Mouse (Mus musculus) liver, embryonic 13.5 days (tissue): ENCODE results near the gene Gprc5c. TPM values are rescaled to one million over a fixed set of nuclear protein-coding genes. Genes with fewer than 3 reads are reported as not detected.

Experiments used
- ATAC-seq: fragments of 200-750 bp; cut with Nextera tagmentation; 2 replicates; pipeline ENCODE4 v1.8.0; 2017; ENCODE audit warnings: low read depth, mild to moderate bottlenecking, moderate number of reproducible peaks, moderate library complexity
- DNase-seq: peaks from one replicate; pipeline ENCODE4 v3.0.0; 2022
- H3K27ac ChIP-seq: fragments of 300-500 bp; sonication (generic); 2 replicates; pipeline ENCODE4 v1.5.1; 2015; ENCODE audit warnings: moderate library complexity, mild to moderate bottlenecking, inconsistent platforms
- H3K27me3 ChIP-seq: fragments of 300-500 bp; sonication (generic); 2 replicates; pipeline ENCODE4 v1.6.1; 2015; ENCODE audit warnings: mild to moderate bottlenecking, inconsistent platforms
- H3K36me3 ChIP-seq: fragments of 300-500 bp; sonication (generic); 2 replicates; pipeline ENCODE4 v1.6.1; 2015; ENCODE audit warnings: mild to moderate bottlenecking, inconsistent platforms
- H3K4me1 ChIP-seq: fragments of 300-500 bp; sonication (generic); replicated peaks from 2 replicates; pipeline ENCODE4 v1.6.1; 2015; ENCODE audit warnings: inconsistent platforms
- H3K4me2 ChIP-seq: fragments of 300-500 bp; sonication (generic); 2 replicates; pipeline ENCODE4 v1.6.1; 2015; ENCODE audit warnings: inconsistent platforms, mild to moderate bottlenecking, moderate library complexity
- H3K4me3 ChIP-seq: fragments of 300-500 bp; sonication (generic); replicated peaks from 2 replicates; pipeline ENCODE4 v1.5.1; 2015; ENCODE audit warnings: mild to moderate bottlenecking, inconsistent platforms
- H3K9ac ChIP-seq: fragments of 300-500 bp; sonication (generic); 2 replicates; pipeline ENCODE4 v1.6.1; 2015; ENCODE audit warnings: mild to moderate bottlenecking, inconsistent platforms
- H3K9me3 ChIP-seq: fragments of 300-500 bp; sonication (generic); replicated peaks from 2 replicates; pipeline ENCODE4 v1.6.1; 2016; ENCODE audit warnings: inconsistent platforms
- WGBS: fragments of 180-500 bp; shearing (Covaris S2); methylation state at CpG from one replicate; pipeline ENCODE4 v1.1.7; 2015; ENCODE audit not compliant: insufficient replicate concordance; 5-methylcytosine and 5-hydroxymethylcytosine counted together
- polyA plus RNA-seq: library from polyadenylated mRNA; unstranded; fragments of >200 nt; fragmentation: Nextera tagmentation; extraction: Ambion mirVana; gene quantifications from 2 replicates; pipeline ENCODE4 v1.2.1, GENCODE M21; 2015

The Gprc5c gene
- polyA plus RNA-seq, 1 experiment from 2014 or later = 11.3 TPM

DNA sequence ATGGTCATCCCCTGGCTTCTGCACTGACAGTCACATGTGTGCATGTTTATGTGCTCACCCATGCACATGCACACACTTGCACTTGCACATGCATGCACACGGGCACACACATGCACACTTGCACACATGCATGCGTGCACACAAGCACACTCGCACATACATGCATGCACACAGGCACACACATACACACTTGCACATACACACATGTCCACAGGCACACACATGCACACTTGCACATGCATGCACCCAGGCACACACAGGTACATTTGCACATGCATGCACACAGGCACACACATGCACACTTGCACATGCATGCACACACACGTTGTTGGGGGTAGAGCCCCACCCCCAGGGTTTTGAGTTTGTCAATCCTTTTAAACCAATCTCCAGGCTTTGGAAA lies 34.0 kb upstream of the Gprc5c start:
- Histone ChIP-seq H3K27me3 (no peaks in the 10 kb centered on the region), H3K4me2 (no peak overlapping the region), H3K27ac (no peak overlapping the region), H3K4me1 (peaks cover 5% of the 10 kb centered on the region), H3K4me3 (no peak overlapping the region), H3K36me3 (no peaks in the 10 kb centered on the region), H3K9ac (no peak overlapping the region), H3K9me3 (no peaks in the 10 kb centered on the region)
- no peak for ATAC-seq
- DNase-seq = no peak
- WGBS = 64% methylated on average over 4 of the region's 4 CpGs

DNA sequence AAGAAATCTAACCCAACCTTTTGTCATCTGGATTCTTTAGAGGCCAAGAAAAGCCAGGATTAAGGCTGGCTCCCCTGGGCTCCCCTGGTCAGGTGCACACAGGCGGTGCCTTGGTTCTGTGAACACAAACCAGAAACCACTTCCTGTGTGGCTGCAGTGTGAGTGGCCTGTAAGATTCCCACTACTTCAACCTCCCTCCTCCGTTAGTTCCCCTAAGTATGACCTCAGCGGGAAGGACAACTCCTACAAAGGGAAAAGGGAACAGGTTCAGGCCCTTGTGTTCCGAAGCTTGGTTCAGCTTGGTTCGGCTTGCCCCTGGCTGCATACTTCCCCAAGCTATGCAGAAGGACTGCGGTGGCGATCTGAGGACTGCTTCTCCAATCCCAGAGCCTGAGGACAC lies 32.8 kb upstream of the Gprc5c start:
- WGBS = 46% methylated on average over 7 of the region's 7 CpGs
- DNase-seq = no peak

DNA sequence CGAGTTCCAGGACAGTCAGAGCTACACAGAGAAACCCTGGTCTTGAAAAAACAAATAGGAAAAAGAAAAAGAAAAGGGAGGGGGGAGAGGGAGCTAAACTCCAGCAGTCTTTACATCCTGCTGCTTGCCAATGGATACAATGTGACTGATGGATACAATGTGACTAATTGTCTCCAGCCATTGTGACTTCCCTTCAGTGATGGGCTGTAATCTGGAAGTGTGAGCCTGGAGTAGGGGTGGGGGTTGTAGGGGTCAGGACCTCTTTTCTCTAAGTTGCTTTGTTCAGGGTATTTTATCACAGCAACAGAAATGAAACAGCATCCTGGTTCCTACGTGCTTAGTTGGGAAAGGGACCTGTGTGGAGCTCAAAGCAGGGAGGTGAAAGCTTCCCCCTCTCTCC lies 31.8 kb upstream of the Gprc5c start:
- H3K4me3 ChIP-seq = no peak overlapping the region
- no peak overlapping the region for H3K9ac ChIP-seq
- ATAC-seq (no peak), DNase-seq (no peak)
- WGBS = 53% methylated on average over 2 of the region's 2 CpGs
- peaks cover 7% of the 10 kb centered on the region; the same call in 1 of the 2 replicates for H3K4me1 ChIP-seq
- no peaks in the 10 kb centered on the region for H3K9me3 ChIP-seq
- no peak overlapping the region for H3K4me2 ChIP-seq
- H3K27ac ChIP-seq = no peak overlapping the region; the same call in 1 of the 2 replicates
- H3K36me3 ChIP-seq = no peaks in the 10 kb centered on the region
- H3K27me3 ChIP-seq = 0 out of 2 replicates have a peak, but pooled peaks cover 2% of the 10 kb centered on the region

More for the DNA sequence above, 32.8 kb upstream of the Gprc5c start:
- no peak overlapping the region for H3K27ac ChIP-seq
- H3K36me3 ChIP-seq = no peaks in the 10 kb centered on the region
- H3K4me3 ChIP-seq = no peak overlapping the region
- no peak for ATAC-seq
- no peaks in the 10 kb centered on the region for H3K27me3 ChIP-seq
- no peaks in the 10 kb centered on the region for H3K9me3 ChIP-seq
- H3K9ac ChIP-seq = no peak overlapping the region
- H3K4me1 ChIP-seq = peaks cover 6% of the 10 kb centered on the region; the same call in 1 of the 2 replicates
- no peak overlapping the region for H3K4me2 ChIP-seq

DNA sequence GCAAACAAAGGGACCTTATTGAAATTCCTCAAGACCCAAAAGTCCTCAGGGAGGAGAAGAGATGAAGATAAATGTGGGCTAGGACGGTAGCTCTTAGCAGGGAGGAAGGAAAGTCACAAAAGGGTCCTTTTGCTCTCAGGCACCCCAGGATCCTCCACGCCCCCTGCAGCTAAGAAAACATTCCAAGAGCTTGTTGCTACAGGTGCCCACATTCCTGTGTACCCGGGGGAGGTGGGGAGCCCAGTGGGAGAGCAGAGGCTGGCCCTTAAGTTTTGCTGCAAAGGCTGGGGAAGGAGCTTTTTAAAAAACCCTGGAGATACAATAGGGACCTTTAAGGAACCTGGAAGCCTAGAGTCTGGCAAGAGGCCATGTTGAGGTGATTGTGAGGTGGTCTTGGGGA lies 30.5 kb upstream of the Gprc5c start:
- Histone ChIP-seq H3K9ac (no peak overlapping the region), H3K27me3 (0 out of 2 replicates have a peak, but pooled peaks cover 3% of the 10 kb centered on the region), H3K9me3 (no peaks in the 10 kb centered on the region), H3K4me1 (peaks cover 7% of the 10 kb centered on the region; the same call in 1 of the 2 replicates), H3K4me2 (no peak overlapping the region), H3K4me3 (no peak overlapping the region), H3K27ac (no peak overlapping the region), H3K36me3 (no peaks in the 10 kb centered on the region)
- DNase-seq (no peak), ATAC-seq (no peak)
- 41% methylated on average over 3 of the region's 3 CpGs for WGBS

DNA sequence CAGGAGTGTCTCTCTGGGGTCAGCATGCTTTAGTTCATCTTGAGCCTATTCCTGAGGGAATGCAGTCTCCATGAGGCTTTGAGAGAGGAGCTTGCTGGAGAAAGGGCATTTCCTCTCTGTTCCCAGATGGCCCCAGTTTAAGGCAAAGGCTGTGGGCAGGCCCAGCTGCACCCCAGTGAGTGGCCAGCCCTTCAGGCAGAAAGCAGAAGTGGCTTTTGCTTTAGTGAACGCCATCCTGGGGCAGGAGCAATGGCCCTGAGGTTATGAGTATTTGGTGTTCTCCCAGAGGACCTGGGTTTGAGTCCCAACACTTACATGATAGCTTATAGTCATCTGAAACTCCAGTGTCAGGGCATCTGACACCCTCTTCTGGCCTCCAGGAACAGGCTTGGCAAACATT lies 29.6 kb upstream of the Gprc5c start:
- no peak for DNase-seq
- ATAC-seq = no peak
- WGBS = 25% methylated on average over 1 of the region's 1 CpGs
- Histone ChIP-seq H3K27me3 (0 out of 2 replicates have a peak, but pooled peaks cover 3% of the 10 kb centered on the region), H3K4me2 (no peak overlapping the region), H3K9me3 (no peaks in the 10 kb centered on the region), H3K9ac (no peak overlapping the region), H3K4me1 (peaks cover 10% of the 10 kb centered on the region), H3K36me3 (no peaks in the 10 kb centered on the region), H3K4me3 (no peak overlapping the region), H3K27ac (no peak overlapping the region)

DNA sequence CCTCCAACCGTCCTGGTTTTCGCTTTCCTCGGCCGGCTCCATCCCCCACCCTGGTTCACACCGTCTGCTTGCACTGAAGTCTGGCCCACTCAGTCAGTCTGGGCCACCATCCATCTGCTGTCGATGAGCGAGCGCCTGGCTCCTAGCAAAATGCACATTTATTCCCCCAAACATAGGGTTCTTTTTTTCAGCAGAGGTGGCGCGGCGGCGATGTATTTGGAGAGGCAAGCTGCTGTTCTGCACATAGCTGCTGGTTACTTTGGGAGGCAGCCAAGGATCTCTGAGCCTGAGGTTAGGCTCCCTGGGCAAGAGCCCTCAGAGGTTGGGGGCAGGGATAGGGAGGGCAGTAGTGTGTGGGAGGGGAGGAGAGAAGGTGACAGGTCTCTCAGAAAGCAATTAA lies 28.2 kb upstream of the Gprc5c start:
- no peak overlapping the region for H3K27ac ChIP-seq
- WGBS = 73% methylated on average over 12 of the region's 12 CpGs
- ATAC-seq = no peak

DNA sequence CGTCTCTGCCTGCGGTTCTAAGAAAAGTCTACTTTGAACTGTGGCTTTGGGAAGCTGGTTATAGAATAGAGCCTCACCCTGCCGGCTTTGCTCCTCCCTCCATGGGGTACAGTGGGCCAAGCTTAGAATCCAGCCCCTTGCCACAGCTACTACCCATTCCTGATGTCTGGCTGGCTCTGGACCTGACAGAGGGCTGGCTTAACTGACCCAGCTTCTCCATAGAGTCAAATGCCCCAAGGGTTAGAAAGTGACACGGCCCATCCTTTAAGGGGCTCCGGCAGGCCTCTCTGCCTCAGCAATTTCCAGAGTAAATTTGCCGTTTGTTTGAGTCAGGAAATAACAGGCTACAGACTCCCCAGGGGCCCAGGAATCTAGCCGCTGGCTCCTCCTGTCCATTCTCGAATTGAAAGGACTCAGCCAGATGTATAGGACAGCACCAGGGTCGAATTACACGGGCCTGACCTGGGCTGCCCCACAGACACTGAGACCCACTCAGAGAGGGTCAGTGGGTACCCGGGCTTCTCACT lies 27.7 kb upstream of the Gprc5c start:
- Histone ChIP-seq H3K9me3 (no peaks in the 10 kb centered on the region), H3K36me3 (no peaks in the 10 kb centered on the region), H3K9ac (no peak overlapping the region), H3K4me1 (peaks cover 20% of the 10 kb centered on the region), H3K4me2 (no peak overlapping the region), H3K27me3 (0 out of 2 replicates have a peak, but pooled peaks cover 3% of the 10 kb centered on the region), H3K27ac (no peak overlapping the region), H3K4me3 (no peak overlapping the region)
- DNase-seq (no peak), ATAC-seq (0 out of 2 replicates have a peak, but pooled peaks have one; percentile 10)
- WGBS = 48% methylated on average over 11 of the region's 11 CpGs

More for the DNA sequence above, 28.2 kb upstream of the Gprc5c start:
- H3K4me1 ChIP-seq = peaks cover 20% of the 10 kb centered on the region
- H3K27me3 ChIP-seq = 0 out of 2 replicates have a peak, but pooled peaks cover 3% of the 10 kb centered on the region
- no peaks in the 10 kb centered on the region for H3K36me3 ChIP-seq
- no peaks in the 10 kb centered on the region for H3K9me3 ChIP-seq
- no peak overlapping the region for H3K4me2 ChIP-seq
- no peak overlapping the region for H3K9ac ChIP-seq
- no peak overlapping the region for H3K4me3 ChIP-seq
- no peak for DNase-seq

DNA sequence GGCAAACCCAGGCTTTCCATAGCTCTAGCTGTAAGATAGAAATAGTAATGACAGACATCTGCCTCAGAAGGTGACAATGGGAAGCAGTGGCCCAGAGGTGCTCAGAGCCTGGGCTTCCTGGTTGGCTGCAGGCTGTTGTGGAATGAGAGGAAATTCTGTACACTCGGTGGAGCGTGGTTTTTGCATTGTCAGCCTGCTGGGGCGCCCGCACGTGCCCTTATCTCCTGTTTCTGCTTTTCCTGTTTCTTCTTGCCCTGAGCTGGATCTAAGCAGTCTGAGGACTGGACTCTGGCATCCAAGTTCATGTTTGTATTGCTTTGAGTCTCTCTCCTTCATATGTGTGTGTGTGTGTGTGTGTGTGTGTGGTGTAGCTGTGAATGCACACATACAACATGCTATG lies 24.3 kb upstream of the Gprc5c start:
- 10% methylated on average over 5 of the region's 5 CpGs for WGBS
- DNase-seq (peak; percentile 40), ATAC-seq (peak; percentile 54)
- no peak overlapping the region for H3K4me2 ChIP-seq
- peak overlapping the region; percentile 50; the same call in 1 of the 2 replicates for H3K27ac ChIP-seq
- H3K9ac ChIP-seq = no peak overlapping the region
- no peak overlapping the region for H3K4me3 ChIP-seq
- 0 out of 2 replicates have a peak, but pooled peaks cover 3% of the 10 kb centered on the region for H3K27me3 ChIP-seq
- no peaks in the 10 kb centered on the region for H3K9me3 ChIP-seq
- peaks cover 39% of the 10 kb centered on the region for H3K4me1 ChIP-seq
- no peaks in the 10 kb centered on the region for H3K36me3 ChIP-seq

DNA sequence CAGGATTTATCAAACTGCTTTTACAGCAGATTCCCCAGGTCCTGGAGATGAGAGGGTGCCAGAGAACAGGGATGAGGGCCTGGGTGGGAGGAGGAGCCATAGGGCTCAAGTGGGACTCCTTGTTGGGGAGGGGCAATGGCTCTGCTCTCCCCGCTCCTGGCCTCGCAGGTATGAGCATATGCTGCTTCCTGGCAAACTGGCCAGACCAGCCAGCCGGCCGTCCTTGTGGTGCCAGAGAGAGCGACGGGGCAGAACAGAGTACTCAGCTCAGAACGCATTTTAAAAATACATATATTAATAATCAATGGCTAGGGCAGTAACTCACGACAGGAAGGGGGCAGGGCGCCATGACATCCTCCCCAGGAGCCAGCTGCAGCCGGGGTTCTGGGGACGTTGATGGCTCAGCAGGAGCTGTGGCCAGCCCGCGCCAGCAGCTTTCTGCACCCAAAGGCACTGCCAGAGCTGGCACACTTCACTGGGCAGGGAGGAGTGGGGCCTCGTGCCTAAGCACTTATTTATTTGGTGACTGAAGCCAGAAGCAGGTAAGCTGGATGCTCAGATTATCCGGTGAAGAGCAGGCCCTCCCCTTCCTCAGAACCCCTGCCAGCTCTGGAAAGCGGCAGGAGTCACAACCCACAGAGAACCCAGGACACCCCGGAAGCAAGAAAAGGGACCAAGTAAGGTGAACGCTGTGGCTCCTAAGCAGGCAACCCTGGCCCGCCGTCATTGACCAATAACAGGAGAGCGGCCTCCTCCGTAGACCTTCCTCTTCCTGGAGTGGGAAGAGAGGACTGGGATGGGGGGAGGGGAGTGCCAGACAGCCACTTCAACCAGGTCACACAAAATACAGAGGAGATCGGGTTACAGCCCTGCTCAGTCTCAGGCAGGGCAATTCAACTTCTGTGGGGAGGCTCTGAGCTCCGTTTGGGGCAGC lies 21.2 kb upstream of the Gprc5c start:
- ATAC-seq (peak; percentile 64), DNase-seq (no peak)
- peaks cover 41% of the 10 kb centered on the region for H3K4me1 ChIP-seq
- no peaks in the 10 kb centered on the region for H3K27me3 ChIP-seq
- no peaks in the 10 kb centered on the region for H3K36me3 ChIP-seq
- peak overlapping the region; percentile 59 for H3K27ac ChIP-seq
- no peaks in the 10 kb centered on the region for H3K9me3 ChIP-seq
- WGBS = 14% methylated on average over 24 of the region's 24 CpGs
- H3K9ac ChIP-seq = peak overlapping the region; percentile 59
- H3K4me2 ChIP-seq = peak overlapping the region; percentile 68
- peak overlapping the region; percentile 41 for H3K4me3 ChIP-seq

DNA sequence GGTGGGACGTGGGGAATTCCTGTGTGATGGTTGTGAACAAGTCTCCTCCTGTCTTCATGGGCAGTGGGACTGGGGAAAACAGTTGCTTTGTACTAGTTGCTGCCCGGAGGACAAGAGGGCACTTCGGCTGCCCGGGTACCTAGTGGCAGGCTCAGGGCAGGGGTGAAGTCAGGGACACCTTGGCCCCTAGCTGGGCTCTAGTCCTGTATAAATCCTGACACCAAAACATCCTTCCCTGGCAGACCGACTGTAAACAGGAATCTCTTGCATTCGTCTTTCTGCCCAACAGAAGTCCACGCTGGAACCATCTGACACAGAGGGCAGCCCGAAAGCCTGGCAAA lies 20.5 kb upstream of the Gprc5c start:
- Histone ChIP-seq H3K27ac (peak overlapping the region; percentile 59), H3K4me2 (peak overlapping the region; percentile 68), H3K4me3 (peak overlapping the region; percentile 41; the same call in 1 of the 2 replicates), H3K4me1 (peaks cover 41% of the 10 kb centered on the region), H3K9ac (peak overlapping the region; percentile 59; the same call in 1 of the 2 replicates), H3K27me3 (no peaks in the 10 kb centered on the region), H3K9me3 (no peaks in the 10 kb centered on the region), H3K36me3 (no peaks in the 10 kb centered on the region)
- WGBS = 39% methylated on average over 8 of the region's 8 CpGs
- ATAC-seq = peak; percentile 17
- DNase-seq = no peak

DNA sequence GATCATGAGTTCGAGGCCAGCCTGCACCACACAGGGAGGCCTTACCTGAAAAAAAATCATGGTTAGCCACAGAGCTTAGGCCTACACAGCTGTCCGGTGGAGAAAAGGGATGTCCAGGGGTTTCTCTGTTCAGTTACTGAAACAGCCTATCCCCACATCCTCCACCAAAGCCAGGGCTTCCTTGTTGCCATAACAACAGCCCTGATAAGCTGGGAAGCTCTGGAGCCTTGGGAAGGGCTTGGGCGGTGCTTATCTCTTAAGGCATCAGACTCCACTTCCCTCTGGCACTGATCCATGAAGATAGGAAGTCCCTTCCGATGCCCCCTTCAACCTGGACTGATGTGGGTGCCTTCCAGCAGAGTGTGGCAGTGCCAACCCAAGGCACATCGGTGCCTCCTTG lies 17.8 kb upstream of the Gprc5c start:
- Histone ChIP-seq H3K9me3 (no peaks in the 10 kb centered on the region), H3K36me3 (no peaks in the 10 kb centered on the region), H3K27me3 (no peaks in the 10 kb centered on the region), H3K9ac (no peak overlapping the region), H3K4me3 (no peak overlapping the region), H3K4me2 (no peak overlapping the region), H3K4me1 (peaks cover 42% of the 10 kb centered on the region), H3K27ac (no peak overlapping the region)
- 49% methylated on average over 5 of the region's 5 CpGs for WGBS
- DNase-seq (no peak), ATAC-seq (no peak)
